Mouse (Mus musculus): ENCODE data around the gene Hist2h2aa1.
A peak's percentile ranks its signal among the peaks of the same experiment; 100 is the strongest.
"Not testable (repeated sequence)": the region's sequence is repeated elsewhere in the genome, so short reads cannot be mapped to it uniquely, and the experiment has no call there.

Hist2h2aa1 gene

GRCm38 (mm10) chr3:96230404-96230803 is 14.9 kb upstream of the Hist2h2aa1 start:
- DNase-seq (ENCODE audit: extremely low read depth, low read depth), result no peak

GRCm38 (mm10) chr3:96230910-96231757 is 14.2 kb upstream of the Hist2h2aa1 start:
- DNase-seq (ENCODE audit: extremely low read depth, low read depth), result no peak

- DNase-seq (ENCODE audit: extremely low read depth, low read depth), result no peak
Measured at GRCm38 (mm10) chr3:96231758-96232120, 13.6 kb upstream of the Hist2h2aa1 start.

GRCm38 (mm10) chr3:96234914-96235313 is 10.4 kb upstream of the Hist2h2aa1 start:
- no peak for DNase-seq (ENCODE audit: extremely low read depth, low read depth)

GRCm38 (mm10) chr3:96235836-96236235 is 9.5 kb upstream of the Hist2h2aa1 start:
- no peak for DNase-seq (ENCODE audit: extremely low read depth, low read depth)

- DNase-seq (ENCODE audit: extremely low read depth, low read depth), result no peak
Measured at GRCm38 (mm10) chr3:96236834-96237334, 8.4 kb upstream of the Hist2h2aa1 start.

GRCm38 (mm10) chr3:96237335-96237903 is 7.9 kb upstream of the Hist2h2aa1 start:
- peak; percentile 85 for DNase-seq (ENCODE audit: extremely low read depth, low read depth)

- peak; percentile 95 for DNase-seq (ENCODE audit: extremely low read depth, low read depth)
Measured at GRCm38 (mm10) chr3:96237904-96238511, 7.3 kb upstream of the Hist2h2aa1 start.

- not testable (repeated sequence) for DNase-seq (ENCODE audit: extremely low read depth, low read depth)
Measured at GRCm38 (mm10) chr3:96238954-96239793, 6.1 kb upstream of the Hist2h2aa1 start, which contains the start of gene Hist2h3c2. TSS of gene Hist2h3c2 (minus strand) at chr3:96239127.

GRCm38 (mm10) chr3:96239949-96240798 is 5.1 kb upstream of the Hist2h2aa1 start, which contains the start of gene Hist2h2aa2:
TSS of gene Hist2h2aa2 (minus strand) at chr3:96240276.
- DNase-seq (ENCODE audit: extremely low read depth, low read depth), result peak; percentile 91

GRCm38 (mm10) chr3:96240799-96241197 is 4.5 kb upstream of the Hist2h2aa1 start:
- no peak for DNase-seq (ENCODE audit: extremely low read depth, low read depth)

- DNase-seq (ENCODE audit: extremely low read depth, low read depth), result no peak
Measured at GRCm38 (mm10) chr3:96243921-96244572, 1.2 kb upstream of the Hist2h2aa1 start.

- not testable (repeated sequence) for DNase-seq (ENCODE audit: extremely low read depth, low read depth)
Measured at GRCm38 (mm10) chr3:96246018-96246417, 721 bp downstream of the Hist2h2aa1 start.

- not testable (repeated sequence) for DNase-seq (ENCODE audit: extremely low read depth, low read depth)
Measured at GRCm38 (mm10) chr3:96246427-96246856, 1.1 kb downstream of the Hist2h2aa1 start, which contains the start of gene Hist2h3c1. TSS of gene Hist2h3c1 (plus strand) at chr3:96246685.

- peak; percentile 83 for DNase-seq (ENCODE audit: extremely low read depth, low read depth)
Measured at GRCm38 (mm10) chr3:96247356-96248140, 2.3 kb downstream of the Hist2h2aa1 start.

GRCm38 (mm10) chr3:96248141-96249033 is 3.1 kb downstream of the Hist2h2aa1 start:
- peak; percentile 71 for DNase-seq (ENCODE audit: extremely low read depth, low read depth)

GRCm38 (mm10) chr3:96249034-96249345 is 3.7 kb downstream of the Hist2h2aa1 start:
- no peak for DNase-seq (ENCODE audit: extremely low read depth, low read depth)

GRCm38 (mm10) chr3:96250890-96251289 is 5.6 kb downstream of the Hist2h2aa1 start:
- DNase-seq (ENCODE audit: extremely low read depth, low read depth), result no peak
